Mouse (Mus musculus) heart, adult 11 months (tissue): Measurements from ENCODE around the gene Agtpbp1.
"Not testable (repeated sequence)": the region's sequence is repeated elsewhere in the genome, so short reads cannot be mapped to it uniquely, and the experiment has no call there.

Source experiments
- DNase-seq: peaks from one replicate; pipeline ENCODE4 v3.0.0; 2022

The Agtpbp1 gene

DNA sequence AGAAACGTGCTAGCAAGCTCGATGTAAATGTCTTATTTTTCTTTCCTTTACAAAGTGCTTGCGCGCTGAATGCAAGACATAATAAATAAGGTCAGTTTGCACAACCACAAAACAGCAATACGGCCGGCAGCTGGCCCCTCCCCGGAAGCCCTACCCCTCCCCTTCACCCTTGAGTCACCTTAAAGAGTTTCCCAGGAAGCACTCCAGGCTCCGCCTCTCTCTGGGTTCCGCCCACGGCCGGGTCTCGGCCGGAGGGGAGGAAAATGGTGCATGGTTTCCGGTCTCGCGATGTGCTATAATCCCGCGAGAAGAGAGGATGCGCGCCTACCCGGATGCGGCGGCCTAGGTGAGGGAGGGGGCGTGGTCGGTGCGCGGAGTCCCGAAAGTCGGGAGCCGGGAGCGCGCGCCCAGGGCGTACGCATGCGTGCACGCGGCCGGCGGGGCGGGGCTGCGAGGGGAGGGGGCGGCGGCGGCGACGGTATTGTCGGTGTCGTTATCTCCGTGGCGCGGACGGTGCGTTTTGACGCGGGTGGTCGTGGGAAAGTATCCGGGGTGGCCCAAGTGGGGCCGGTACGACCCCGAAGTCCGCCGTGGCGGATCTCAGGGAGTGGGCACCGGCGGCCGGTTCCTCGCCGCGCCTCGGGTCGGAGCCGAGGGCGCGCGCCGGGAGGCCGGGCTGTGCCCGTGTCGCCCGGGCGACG lies at the start of gene Agtpbp1, which contains the start of gene Naa35:
TSS of gene Agtpbp1 (minus strand) at position 281 of the 701 bp plus-strand sequence.
TSS of gene Naa35 (plus strand) at position 313 of the 701 bp plus-strand sequence.
- DNase-seq: peak; percentile 100

DNA sequence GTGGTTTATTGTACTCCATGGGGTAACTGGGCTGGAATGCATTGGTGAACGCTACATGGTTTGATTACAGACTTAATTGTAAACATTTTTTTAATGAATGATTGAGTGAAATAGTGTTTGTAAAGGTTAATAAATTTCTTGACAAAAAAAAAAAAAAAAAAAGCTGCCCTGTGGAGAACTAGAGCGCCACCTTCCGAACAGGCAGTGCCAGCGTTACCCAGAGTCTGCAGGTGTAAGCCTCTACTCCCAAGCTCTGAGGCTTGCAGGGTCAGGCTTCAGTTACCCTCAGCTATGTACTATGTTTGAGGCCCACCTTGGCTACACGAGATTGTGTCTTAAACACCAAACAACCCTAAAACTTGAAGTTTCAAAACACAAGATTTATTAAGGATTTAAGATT lies 49.6 kb upstream of the Agtpbp1 start:
- no peak for DNase-seq

DNA sequence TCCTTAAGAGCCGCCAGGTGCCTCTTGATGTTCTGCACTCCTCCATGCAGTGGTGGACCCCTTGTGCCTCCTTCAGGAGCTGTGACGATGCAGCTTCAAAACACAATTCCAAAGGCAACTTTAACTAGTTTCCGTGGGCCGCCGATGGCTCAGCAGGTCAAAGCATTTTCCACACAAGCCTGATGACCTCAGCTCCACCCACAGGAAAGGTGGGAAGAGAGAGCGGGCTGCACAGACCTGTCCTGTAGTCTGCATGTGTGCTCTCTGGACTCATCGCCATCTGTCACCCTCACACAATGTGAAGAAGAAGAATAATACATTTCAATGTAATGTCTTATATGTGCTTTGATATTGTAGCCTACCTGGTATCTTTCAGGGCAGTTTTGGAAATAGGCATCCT lies 41.7 kb upstream of the Agtpbp1 start:
- DNase-seq: peak; percentile 40

DNA sequence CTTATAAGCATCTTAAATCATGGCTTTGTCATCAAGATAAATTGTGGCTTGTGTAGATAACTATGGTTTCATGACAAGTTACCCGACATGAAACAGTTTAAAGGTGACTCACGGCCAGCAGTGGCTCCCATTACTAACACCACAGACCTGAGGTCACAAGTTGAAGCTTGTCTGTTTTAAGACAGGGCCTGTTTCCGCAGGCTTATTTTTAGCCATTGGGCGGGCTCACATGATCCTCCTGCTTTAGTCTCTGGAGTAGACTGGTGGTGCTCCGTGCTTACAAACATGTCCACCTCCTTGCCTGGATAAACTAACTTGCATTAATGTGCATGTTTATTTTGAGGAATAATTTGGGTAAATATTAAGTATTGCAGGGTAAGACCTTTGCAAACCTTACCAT lies 39.9 kb upstream of the Agtpbp1 start:
- DNase-seq: peak; percentile 96

DNA sequence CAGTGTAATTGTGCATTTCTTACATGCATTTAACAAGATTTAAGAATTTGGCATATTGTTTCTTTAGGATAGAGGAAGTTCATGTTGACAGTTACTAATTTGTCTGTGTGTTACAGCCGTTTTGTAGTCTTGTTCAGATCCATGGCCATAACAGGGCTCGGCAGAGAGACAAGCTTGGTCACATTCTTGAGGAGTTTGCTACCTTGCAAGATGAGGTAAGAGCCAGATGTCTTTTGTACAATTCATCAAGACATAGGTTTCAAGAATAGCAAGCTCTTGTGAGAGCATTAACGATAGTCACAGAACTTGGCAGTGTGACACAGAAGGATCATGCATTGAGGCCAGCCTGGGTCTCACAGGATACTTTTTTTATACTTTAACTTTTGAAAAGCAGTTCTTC lies 39.4 kb upstream of the Agtpbp1 start:
- DNase-seq: peak; percentile 75

DNA sequence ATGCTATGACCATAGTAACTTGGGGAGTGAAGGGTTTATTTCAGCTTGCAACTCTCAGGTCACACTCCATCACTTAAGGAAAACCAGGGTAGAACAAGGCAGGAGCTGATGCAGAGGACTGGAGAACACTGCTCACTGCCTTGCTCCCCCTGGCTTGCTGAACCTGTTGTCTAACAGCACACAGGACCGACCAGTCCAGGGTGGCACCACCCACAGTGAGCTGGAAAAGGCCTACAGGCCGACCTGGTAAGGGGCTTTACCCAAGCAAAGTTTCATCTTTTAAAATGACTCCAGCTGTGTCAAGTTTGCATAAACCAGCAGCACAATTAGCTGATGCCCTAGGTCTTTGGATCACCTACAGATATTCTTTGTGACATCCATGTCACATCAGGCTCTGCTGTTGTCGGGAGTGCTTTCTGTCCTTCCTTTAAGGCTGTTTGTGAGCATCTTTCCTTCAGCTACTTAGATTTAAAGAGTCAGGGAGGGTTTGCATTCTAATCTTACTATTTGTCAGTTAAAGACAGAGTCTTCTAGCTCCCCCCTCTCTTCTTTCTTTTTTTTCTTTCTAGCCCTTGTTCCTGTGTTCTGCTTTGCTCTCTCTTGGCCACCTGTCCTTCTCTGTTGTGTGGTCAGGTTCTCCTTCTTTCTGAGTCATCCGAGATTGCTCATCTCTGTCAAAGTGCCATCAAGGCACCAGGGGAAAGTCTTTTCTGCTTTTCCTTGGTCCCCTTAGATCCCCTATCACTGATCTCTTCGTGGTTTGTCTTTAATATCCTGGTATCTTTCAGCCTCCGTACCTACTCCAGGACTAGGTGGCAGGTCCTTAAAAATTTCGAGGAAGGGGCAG lies 36.8 kb upstream of the Agtpbp1 start:
- peak; percentile 42 for DNase-seq

DNA sequence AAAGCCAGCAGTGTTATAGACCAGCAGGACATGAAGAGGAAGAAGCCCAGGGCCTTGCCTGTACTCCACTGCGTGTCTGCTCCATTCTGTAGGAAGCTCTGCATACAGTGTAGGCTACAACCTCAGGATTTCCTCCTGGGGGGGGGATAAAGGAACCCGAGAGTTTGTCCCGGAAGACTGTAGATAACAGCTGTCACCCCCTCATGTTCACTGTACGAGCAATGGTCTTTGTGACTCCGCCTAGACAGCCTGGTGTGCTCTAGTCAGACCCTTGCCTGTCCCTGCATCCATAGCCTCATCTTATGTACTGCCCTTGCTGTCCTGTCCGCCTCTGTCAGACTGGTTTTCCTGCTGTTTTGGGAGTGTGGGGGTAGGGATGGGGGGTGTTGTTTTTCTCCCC lies 33.4 kb upstream of the Agtpbp1 start:
- DNase-seq: peak; percentile 55

DNA sequence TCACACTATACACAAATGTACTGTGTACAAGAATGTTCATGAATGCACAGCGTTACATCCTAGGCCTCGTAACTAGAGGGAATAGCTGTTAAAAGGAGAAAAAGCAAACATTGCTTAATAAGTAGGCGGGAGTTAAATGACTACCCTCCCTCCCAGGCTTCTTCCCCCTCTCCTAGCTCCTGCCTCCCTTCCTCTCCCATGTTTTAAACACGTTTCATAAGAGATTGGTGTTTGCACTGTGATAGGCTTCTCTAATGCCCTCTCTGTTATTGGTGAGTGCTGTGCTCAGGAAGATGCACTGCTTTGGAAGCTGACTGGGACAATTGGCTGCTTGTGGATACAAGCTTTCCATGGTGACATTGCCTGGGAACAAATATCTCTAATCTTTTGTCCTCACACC lies 30.5 kb upstream of the Agtpbp1 start:
- DNase-seq: no peak

DNA sequence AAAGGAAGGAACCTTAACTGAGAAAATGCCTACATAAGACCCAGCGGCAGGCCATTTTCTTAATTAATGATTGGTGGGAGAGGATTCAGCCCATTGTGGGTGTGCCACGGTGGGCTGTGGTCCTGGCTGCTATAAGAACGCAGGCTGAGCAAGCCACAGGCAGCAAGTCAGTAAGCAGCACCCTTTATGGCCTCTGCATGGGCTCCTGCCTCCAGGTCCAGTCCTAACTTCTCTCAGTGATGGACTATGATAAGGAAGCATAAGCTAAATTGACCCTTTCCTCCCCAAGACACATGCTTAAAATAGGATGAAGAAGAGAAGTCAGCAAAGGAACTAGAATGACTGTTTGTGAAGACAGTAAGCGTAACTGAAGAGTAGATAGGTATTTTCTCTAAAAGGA lies 30.1 kb upstream of the Agtpbp1 start:
- peak; percentile 33 for DNase-seq

DNA sequence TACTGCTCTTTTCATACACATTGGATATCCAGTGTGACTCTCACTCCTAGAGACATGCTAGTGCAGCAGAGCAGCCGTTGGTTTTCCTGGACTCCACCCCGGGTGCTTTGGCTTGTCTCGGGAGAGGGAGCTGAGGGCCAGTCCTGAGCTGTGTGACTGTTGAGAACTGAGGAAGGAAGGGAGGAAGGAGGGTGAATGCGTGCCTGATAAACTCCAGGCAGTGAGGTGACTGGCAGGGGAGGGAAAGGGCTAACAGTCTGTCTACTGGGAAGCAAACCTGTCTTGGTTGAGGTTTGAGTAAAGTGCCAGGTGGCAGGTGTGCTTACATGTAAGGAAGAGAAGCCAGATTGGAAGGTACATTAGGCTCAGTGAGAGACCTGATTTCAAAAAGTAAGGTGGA lies 28.8 kb upstream of the Agtpbp1 start:
- peak; percentile 55 for DNase-seq

DNA sequence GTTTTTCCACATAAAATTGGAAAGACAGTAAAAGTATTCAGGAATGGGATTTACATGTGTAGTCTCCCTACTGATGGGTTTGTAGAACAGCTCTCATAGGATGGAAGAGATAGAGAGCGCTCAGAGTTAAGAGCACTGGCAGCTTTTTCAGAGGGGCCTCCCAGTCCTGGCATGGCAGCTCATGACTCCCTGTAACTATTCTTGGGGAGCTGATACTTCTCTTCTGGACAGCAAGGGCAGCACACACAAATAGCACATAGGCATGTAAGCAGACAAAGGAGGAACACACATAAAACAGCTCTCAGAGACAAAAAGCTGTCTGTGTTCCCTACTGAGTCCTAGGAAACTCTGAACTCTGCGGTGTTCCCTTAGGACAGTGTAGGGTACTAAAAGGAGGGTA lies 25.4 kb upstream of the Agtpbp1 start:
- DNase-seq: peak; percentile 90

DNA sequence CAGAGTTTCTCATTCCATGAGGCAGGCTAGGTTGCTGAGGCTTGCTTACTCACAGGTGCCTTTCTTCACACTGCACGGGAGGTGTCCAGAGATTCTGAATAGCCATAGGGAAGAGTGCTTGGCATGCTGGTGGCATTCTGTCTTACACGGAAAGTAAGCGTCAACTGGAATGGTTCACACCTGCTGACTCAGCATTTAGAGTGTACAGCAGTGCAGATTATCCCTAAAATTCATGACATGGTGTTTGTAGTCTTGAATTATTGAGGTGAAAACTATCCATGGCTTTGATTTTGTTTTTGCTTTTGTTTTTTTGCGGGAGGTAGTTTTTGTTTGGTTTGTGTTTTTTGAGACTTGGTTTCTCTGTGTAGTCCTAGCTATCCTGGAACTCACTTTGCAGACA lies 24.9 kb upstream of the Agtpbp1 start:
- DNase-seq: peak; percentile 54

DNA sequence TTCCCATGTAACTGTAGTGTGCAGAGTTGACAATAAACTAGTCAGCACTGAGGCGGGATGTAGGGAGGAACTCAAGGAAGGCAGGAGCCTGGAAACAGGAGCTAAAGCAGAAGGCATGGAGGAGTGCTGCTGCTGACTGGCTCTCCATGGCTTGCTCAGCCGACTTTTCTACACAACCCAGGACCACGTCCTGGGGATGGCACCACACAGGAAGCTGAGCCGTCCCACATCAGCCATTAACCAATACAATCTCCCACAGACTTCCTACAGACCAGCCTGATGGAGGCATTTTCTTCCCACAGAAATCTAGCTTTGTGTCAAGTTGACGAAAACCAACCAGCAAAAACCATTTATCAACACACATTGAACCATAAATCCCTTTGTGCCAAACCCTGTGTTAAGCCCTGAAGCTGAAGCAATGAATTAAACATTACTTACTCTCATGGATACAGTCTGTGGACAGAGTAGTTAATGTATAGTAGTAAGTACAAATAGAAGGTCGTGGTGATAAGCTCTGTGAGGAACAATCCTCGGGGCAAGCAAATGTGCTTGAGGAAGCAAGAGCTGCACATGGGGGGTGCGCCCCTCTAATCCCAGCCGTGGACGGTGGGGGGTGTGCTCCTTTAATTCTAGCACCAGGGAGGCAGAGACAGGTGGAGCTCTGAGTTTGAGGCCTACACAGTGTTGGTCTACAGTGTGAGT lies 20.3 kb upstream of the Agtpbp1 start:
- DNase-seq: peak; percentile 78

DNA sequence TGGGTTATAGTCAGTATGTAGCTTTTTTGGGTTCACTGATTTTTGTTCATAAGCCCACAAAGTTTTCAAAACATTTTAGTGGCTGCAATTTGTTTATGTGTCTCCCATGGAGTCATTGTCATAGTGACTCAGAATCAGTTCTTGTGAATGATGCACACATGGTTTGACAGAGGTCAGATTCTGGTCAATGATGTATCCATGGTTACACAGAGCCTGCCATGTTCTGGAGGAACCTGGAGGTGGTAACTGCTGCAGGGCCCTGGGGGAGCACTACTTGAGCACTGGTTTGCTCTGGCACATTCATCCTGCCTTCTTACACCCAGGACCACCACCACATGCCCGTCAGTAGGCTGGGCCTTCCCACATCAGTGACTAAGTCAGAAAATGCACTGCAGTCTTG lies 19.5 kb upstream of the Agtpbp1 start:
- peak; percentile 40 for DNase-seq

DNA sequence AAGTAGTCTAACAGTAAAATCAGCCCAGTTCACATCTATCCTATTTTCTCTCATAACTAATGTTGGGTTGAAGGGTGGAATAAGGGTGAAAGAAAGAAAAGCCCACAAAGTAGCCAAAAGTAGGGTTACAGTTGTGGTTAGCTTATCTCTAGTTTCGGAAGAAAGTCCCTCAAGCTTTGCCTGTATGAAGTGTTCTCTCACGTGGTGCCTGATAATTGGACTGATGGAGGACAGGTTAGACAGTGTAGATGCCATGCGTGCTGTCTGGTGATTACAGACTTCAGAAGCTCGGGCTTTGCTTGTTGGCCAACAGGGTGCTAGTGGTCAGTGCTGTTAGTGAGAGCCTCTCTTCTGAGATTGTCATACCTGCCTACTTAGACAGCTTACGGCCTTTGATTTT lies 18.1 kb upstream of the Agtpbp1 start:
- DNase-seq: no peak

DNA sequence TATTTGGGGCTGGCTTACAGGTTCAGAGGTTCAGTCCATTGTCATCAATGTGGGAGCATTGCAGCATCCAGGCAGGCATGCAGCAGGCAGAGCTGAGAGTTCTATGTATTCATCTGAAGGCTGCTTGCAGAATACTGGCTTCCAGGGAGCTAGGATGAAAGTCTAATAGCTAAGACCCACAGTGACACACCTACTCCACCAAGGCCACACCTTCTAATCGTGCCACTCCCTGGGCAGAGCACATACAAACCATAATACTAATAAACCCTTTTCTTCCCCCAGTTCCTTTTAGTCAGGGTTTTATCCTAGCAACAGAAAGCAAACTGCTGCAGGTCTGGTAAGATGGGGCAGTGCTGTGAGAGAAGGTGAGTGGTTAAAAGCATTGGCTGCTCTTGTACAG lies 7.6 kb upstream of the Agtpbp1 start:
- DNase-seq: no peak

DNA sequence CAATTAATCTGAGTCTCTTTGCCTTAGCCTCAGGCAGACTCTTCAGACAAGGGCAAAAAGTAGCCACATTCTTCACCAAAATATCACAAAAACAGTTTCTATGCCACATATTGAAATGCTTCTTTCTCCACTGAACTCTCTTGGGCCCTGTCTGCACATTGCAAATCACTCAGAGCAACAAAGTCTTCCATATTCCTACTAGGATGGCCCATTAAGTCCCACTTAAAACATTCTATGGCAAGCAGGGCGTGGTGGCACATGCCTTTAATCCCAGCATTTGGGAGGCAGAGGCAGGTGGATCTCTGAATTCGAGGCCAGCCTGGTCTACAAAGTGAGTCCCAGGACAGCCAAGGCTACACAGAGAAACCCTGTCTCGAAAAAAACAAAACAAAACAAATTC lies 7.0 kb upstream of the Agtpbp1 start:
- not testable (repeated sequence) for DNase-seq

DNA sequence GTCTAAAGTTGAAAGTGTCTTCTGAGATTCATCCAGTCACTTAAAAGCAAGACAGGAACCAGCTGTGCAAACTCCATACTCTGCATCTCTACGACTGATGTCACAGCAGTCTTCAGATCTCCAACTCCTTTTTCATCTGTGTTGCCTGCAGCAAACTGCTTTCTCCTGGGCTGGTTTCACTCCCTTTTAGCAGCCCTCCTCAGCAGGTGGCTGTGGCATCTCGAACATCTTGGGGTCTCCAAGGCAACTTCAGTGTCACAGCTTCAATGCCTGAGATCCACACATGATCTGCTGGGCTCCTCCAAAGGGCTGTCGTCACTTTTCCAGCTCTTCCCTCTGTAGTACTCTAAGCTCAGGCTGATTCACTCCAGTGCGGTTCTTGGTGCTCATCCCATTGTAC lies 5.7 kb upstream of the Agtpbp1 start:
- DNase-seq: no peak

DNA sequence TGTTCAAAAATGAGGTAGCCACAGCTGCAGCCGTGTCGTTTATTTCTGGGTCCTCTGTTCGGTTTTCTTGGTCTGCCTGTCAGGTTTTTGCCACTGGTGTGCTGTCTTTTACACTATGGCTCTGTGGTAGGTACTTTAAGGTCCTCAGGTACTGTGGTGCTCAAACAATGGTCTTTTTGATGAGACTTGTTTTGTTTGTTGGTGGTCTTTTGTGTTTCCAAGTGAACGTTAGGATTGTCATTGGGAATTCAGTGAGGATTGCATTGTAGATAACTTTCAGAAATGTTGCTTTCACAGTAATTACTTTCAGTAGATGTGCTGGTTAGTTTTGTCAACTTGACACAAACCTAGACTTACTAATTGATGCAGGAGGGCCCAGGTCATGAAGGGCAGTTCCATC lies 4.6 kb upstream of the Agtpbp1 start:
- DNase-seq: no peak

DNA sequence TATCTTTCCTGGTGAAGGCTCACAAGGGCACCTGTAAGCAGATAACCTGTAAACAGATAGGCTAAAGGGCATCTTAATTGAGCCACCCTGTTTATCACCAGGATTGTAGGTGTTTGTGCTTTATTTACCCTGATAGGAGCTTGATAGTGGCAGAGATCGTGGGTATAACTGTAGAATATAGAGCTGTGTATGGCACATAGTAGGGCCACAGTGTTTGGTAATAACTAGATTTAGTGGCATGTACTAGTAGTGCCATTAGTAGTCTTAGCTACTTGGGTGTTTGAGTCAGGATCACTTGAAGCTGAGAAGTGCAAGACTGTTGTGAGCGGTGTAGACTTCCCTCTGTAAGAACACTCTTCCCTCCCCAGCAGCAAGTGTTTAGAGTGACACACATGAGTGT lies 2.2 kb upstream of the Agtpbp1 start:
- no peak for DNase-seq

DNA sequence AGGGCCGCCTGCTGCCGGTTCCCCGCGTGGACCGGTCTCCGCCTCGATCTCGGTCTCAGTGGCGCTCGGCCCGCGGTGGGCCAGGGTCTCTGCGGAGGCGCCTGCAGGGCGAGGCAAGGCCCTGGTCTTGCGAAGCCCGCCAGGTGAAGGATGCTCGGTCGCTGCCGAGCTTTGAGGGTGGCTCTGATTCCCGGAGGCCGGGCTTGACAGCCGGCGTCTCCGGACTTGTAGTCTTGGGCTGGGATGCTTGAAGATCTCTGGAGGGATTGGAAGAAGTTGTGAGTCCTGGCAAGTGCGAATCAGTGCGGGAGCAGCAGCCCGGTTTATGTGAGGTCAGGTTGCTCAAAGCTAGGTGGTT lies 600 bp upstream of the Agtpbp1 start:
- no peak for DNase-seq

DNA sequence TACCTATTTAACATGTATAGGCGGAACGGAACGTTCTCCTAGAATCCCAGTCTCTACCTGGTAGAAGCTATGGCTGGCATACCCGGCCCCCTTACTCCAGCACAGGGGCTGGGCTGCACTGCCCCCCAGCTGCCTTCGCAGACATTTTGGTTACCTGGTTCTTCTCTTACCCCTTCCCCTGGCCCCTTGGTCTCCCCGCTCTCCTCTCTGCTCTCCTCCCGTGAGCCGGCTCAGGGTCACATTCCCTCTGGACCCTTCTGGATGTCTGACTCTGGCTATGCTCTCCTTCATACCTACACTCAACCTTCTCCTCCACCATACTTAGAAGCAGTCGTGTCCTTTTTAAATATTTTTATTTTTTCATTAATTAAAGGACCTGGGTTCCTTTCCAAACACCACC lies 546 bp downstream of the Agtpbp1 start:
- peak; percentile 96 for DNase-seq

DNA sequence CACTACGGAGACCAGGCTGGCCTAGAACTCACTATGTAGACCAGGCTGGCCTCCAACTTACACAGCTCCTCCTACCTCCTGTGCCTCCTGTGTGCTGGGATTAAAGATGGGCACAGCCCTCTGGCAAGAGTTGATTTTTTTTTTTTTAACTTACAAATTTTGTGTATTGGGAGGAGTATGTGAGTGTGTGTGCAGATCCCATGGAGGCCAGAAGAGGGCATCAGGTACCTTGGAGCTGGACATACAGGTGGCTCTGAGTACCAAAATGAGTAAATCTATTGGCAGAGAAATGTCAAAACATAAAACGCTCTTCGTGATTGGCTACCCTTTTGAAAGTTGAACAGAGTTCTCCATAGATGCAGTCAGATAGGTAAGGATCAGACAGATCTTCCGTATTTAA lies 4.1 kb downstream of the Agtpbp1 start:
- DNase-seq: no peak

DNA sequence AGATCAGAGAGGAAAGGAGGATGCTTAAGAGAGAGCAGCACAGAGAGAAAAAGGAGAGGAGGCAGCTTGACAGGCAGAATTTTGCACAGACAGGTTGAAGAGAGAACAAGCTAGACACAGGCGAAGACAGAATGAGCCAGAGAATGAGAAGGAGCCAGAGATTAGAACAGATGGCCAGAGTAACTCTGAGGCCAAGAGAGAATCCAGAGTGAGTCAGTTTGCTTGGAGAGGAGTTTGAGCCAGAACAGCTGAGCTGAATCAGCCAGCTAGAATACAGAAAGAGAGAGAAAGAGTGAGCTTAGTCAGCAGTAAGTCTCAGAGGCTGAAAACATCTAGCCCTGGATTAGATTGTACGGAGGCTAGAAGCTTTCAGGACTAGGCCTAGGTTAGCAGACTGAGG lies 12.5 kb downstream of the Agtpbp1 start:
- peak; percentile 93 for DNase-seq
